Mouse (Mus musculus): ENCODE data around the gene Ten1.

DNA sequence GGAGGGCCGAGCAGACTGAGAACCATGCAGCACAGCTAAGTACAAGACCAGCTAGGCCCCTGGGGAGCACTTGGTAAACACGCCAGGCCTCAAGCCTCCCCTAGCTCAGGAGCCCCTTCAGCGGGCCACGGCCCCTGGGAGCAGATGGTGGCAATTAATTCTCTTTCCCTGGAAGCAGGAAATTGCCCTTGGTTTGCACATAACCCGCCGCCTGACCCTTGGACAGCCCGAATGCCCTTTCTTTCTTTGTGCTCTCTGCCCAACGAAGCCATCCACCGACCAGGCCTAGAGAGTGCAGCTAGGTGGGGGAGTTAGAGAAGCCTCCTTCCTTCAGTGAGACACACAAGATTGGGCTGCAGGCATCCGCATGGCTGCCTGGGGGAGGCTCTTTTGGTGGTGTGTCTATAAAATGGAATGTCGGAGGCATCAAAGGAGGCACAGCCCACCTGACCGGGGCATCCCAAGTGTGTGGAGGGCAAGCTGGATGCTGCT is 43.1 kb downstream of the Ten1 start:
- TF ChIP-seq HCFC1 (IDR thresholded peaks at IDR 0.05; ENCODE audit: borderline replicate concordance, insufficient read depth, low read length) (no peak), CHD2 (IDR thresholded peaks at IDR 0.05; ENCODE audit: low read depth, low read length) (no peak), MAFK (IDR thresholded peaks at IDR 0.05; ENCODE audit: insufficient read depth, low read depth, low read length) (no peak), ZNF384 (IDR thresholded peaks at IDR 0.05; ENCODE audit: low read depth, low read length) (no peak), ZC3H11A (IDR thresholded peaks at IDR 0.05; ENCODE audit: borderline replicate concordance, low read depth, low read length) (no peak)

Measured in ES-E14 (cell line).